Mouse (Mus musculus) hindbrain, postnatal 0 days (tissue): Measurements from ENCODE around the gene Gucy2g. TPM values are rescaled to one million over a fixed set of nuclear protein-coding genes. Genes with fewer than 3 reads are reported as not detected.

Experiments used
- ATAC-seq: fragments of 200-750 bp; cut with Nextera tagmentation; 2 replicates; pipeline ENCODE4 v1.8.0; 2017; ENCODE audit warnings: mild to moderate bottlenecking, moderate TSS enrichment, moderate library complexity
- DNase-seq: peaks from one replicate; pipeline ENCODE4 v3.0.0-alpha.2; 2015; ENCODE audit warnings: low spot score
- H3K27ac ChIP-seq: fragments of 300-500 bp; sonication (generic); 2 replicates; pipeline ENCODE4 v1.5.1; 2014; ENCODE audit warnings: mild to moderate bottlenecking
- H3K27me3 ChIP-seq: fragments of 300-500 bp; sonication (generic); 2 replicates; pipeline ENCODE4 v1.6.1; 2014; ENCODE audit warnings: low read length, mixed read lengths; ENCODE audit not compliant: insufficient read depth
- H3K36me3 ChIP-seq: fragments of 300-500 bp; sonication (generic); 2 replicates; pipeline ENCODE4 v1.6.1; 2014; ENCODE audit warnings: low read length, mixed read lengths; ENCODE audit not compliant: insufficient read depth
- H3K4me1 ChIP-seq: fragments of 300-500 bp; sonication (generic); 2 replicates; pipeline ENCODE4 v1.6.1; 2014; ENCODE audit warnings: antibody characterized with exemption, low read length, mixed read lengths; ENCODE audit not compliant: insufficient read depth
- H3K4me2 ChIP-seq: fragments of 300-500 bp; sonication (generic); 2 replicates; pipeline ENCODE4 v1.6.1; 2014; ENCODE audit warnings: low read depth, mild to moderate bottlenecking, low read length, moderate library complexity, mixed read lengths
- H3K4me3 ChIP-seq: fragments of 300-500 bp; sonication (generic); 2 replicates; pipeline ENCODE4 v1.5.1; 2014; ENCODE audit warnings: low read length
- H3K9ac ChIP-seq: fragments of 300-500 bp; sonication (generic); replicated peaks from 2 replicates; pipeline ENCODE4 v1.6.1; 2014; ENCODE audit warnings: mild to moderate bottlenecking, low read length, moderate library complexity, mixed read lengths
- H3K9me3 ChIP-seq: fragments of 300-500 bp; sonication (generic); 2 replicates; pipeline ENCODE4 v1.6.1; 2016; ENCODE audit warnings: low read length, mixed read lengths
- CTCF ChIP-seq: IDR thresholded peaks from 2 replicates; pipeline ENCODE4 v1.5.1; 2016; ENCODE audit warnings: antibody characterized with exemption, control low read depth, low read depth
- WGBS: fragments of 180-500 bp; shearing (Covaris S2); extraction: QIAGEN DNeasy Blood & Tissue Kit; methylation state at CpG from one replicate; pipeline ENCODE4 v1.1.7; 2014; 5-methylcytosine and 5-hydroxymethylcytosine counted together
- polyA plus RNA-seq: library from polyadenylated mRNA; unstranded; fragments of >200 nt; fragmentation: Nextera tagmentation; extraction: Ambion mirVana; gene quantifications from 2 replicates; pipeline ENCODE4 v1.2.1, GENCODE M21; 2015
- total RNA-seq: library from RNA; depleted of rRNA; stranded (reverse); fragments of >200 nt; gene quantifications from 2 replicates; pipeline ENCODE4 v1.2.3, GENCODE M21; 2014

Gucy2g gene
- total and polyA plus RNA-seq, 2 experiments from 2014 or later, result 0.09 TPM; not detected in 1

GRCm38 (mm10) chr19:55194520-55195170 lies 46.4 kb downstream of the Gucy2g start:
- H3K9me3 ChIP-seq, result no peaks in the 10 kb centered on the region
- TF ChIP-seq CTCF, result no peak
- ATAC-seq (no peak), DNase-seq (no peak)
- WGBS, result 73% methylated on average over 7 of the region's 7 CpGs
- no peak overlapping the region for H3K27ac ChIP-seq
- H3K4me1 ChIP-seq, result no peaks in the 10 kb centered on the region
- no peak overlapping the region for H3K4me3 ChIP-seq
- H3K36me3 ChIP-seq, result no peaks in the 10 kb centered on the region
- H3K9ac ChIP-seq, result no peak overlapping the region
- no peaks in the 10 kb centered on the region for H3K27me3 ChIP-seq
- no peak overlapping the region for H3K4me2 ChIP-seq

- no peak for DNase-seq
- Histone ChIP-seq H3K4me2 (no peak overlapping the region), H3K27ac (no peak overlapping the region), H3K4me3 (no peak overlapping the region), H3K9ac (no peak overlapping the region), H3K36me3 (no peaks in the 10 kb centered on the region), H3K4me1 (no peaks in the 10 kb centered on the region), H3K27me3 (no peaks in the 10 kb centered on the region), H3K9me3 (no peaks in the 10 kb centered on the region)
- no peak for TF ChIP-seq CTCF
- 66% methylated on average over 11 of the region's 11 CpGs for WGBS
- ATAC-seq, result no peak
Observed at GRCm38 (mm10) chr19:55193717-55194394, 47.2 kb downstream of the Gucy2g start.

GRCm38 (mm10) chr19:55192254-55192945 lies 48.6 kb downstream of the Gucy2g start:
- no peaks in the 10 kb centered on the region for H3K9me3 ChIP-seq

GRCm38 (mm10) chr19:55191596-55191995 lies 49.4 kb downstream of the Gucy2g start:
- Histone ChIP-seq H3K4me3 (no peak overlapping the region), H3K27ac (no peak overlapping the region), H3K9me3 (no peaks in the 10 kb centered on the region), H3K9ac (no peak overlapping the region), H3K36me3 (no peaks in the 10 kb centered on the region), H3K4me2 (no peak overlapping the region), H3K27me3 (no peaks in the 10 kb centered on the region), H3K4me1 (no peaks in the 10 kb centered on the region)
- no peak for DNase-seq
- no peak for ATAC-seq
- WGBS, result 48% methylated on average over 2 of the region's 2 CpGs
- no peak for TF ChIP-seq CTCF

More at GRCm38 (mm10) chr19:55192254-55192945, 48.6 kb downstream of the Gucy2g start:
- ATAC-seq (no peak), DNase-seq (no peak)
- H3K27ac ChIP-seq, result no peak overlapping the region
- WGBS, result 88% methylated on average over 21 of the region's 21 CpGs
- no peak overlapping the region for H3K9ac ChIP-seq
- no peaks in the 10 kb centered on the region for H3K27me3 ChIP-seq
- H3K4me2 ChIP-seq, result no peak overlapping the region
- H3K36me3 ChIP-seq, result no peaks in the 10 kb centered on the region
- H3K4me1 ChIP-seq, result no peaks in the 10 kb centered on the region
- no peak for TF ChIP-seq CTCF
- no peak overlapping the region for H3K4me3 ChIP-seq

- no peak for TF ChIP-seq CTCF
- no peaks in the 10 kb centered on the region for H3K9me3 ChIP-seq
- H3K27ac ChIP-seq, result no peak overlapping the region
- no peak overlapping the region for H3K4me2 ChIP-seq
- no peak for ATAC-seq
- H3K27me3 ChIP-seq, result no peaks in the 10 kb centered on the region
- no peak overlapping the region for H3K4me3 ChIP-seq
- WGBS, result 92% methylated on average over 5 of the region's 5 CpGs
- H3K4me1 ChIP-seq, result no peaks in the 10 kb centered on the region; the same call in 1 of the 2 replicates
- no peak overlapping the region for H3K9ac ChIP-seq
- H3K36me3 ChIP-seq, result no peaks in the 10 kb centered on the region
- DNase-seq, result no peak
Observed at GRCm38 (mm10) chr19:55190065-55190464, 51.0 kb downstream of the Gucy2g start.

- ATAC-seq (peak; percentile 95), DNase-seq (peak; percentile 63)
- Histone ChIP-seq H3K9me3 (no peaks in the 10 kb centered on the region), H3K27me3 (no peaks in the 10 kb centered on the region), H3K27ac (peak overlapping the region; percentile 63; the same call in 1 of the 2 replicates), H3K36me3 (no peaks in the 10 kb centered on the region), H3K4me2 (no peak overlapping the region), H3K9ac (no peak overlapping the region), H3K4me1 (no peaks in the 10 kb centered on the region; the same call in 1 of the 2 replicates), H3K4me3 (no peak overlapping the region)
- 13% methylated on average over 3 of the region's 3 CpGs for WGBS
- TF ChIP-seq CTCF, result no peak
Observed at GRCm38 (mm10) chr19:55185651-55186050, 55.4 kb downstream of the Gucy2g start.
